Mouse (Mus musculus) erythroblast, adult 5-6 weeks (primary cell): ENCODE measurements around the gene Sf3a2. TPM values are rescaled to one million over a fixed set of nuclear protein-coding genes. Genes with fewer than 3 reads are reported as not detected.
"Not testable (repeated sequence)": the region's sequence is repeated elsewhere in the genome, so short reads cannot be mapped to it uniquely, and the experiment has no call there.

Source experiments
- ATAC-seq: replicated peaks from 2 replicates; pipeline ENCODE4 v1.8.0; 2016; ENCODE audit warnings: moderate number of reproducible peaks, mild to moderate bottlenecking, moderate TSS enrichment, inconsistent platforms; ENCODE audit not compliant: poor library complexity, low FRiP score, severe bottlenecking
- total RNA-seq, 2 experiments: library from RNA; stranded (forward) in 1 of 2; stranded (reverse) in 1 of 2; fragments of 150-400 nt in 1 of 2; fragments of 200-764, 138-1000 nt in 1 of 2; gene quantifications; 2 replicates each; pipeline versions ENCODE4 v1.2.3 to v1.2.4; 2015 to 2017; ENCODE audit warnings: low replicate concordance in 2 of 2

Sf3a2 gene
- total RNA-seq, 2 experiments from 2014 or later = 7.2 to 19.6 TPM

DNA sequence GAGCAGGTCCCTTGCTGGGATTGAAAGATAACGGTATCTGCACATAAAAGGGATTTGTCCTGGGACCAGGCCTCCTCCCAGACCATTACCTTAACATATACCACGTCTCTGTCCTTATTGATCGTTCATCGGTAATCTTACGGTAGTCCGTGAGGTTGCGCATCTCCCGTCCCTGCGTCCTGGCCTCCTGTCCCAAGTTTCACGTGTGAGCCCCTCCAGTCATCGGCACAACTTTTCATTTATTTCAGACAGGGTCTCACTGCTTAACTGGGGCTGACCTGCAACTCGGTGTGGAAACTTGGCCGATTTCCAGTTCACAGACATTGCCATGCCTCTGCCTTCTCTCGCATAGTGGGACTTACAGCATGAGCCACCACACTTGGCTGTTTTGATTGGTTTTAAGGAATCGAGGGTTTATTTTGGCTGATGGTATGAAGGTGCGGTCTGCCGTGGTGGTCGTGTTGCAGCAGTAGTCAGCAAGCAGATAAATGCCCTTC lies 1.1 kb downstream of the Sf3a2 start:
- ATAC-seq = peak; percentile 13

DNA sequence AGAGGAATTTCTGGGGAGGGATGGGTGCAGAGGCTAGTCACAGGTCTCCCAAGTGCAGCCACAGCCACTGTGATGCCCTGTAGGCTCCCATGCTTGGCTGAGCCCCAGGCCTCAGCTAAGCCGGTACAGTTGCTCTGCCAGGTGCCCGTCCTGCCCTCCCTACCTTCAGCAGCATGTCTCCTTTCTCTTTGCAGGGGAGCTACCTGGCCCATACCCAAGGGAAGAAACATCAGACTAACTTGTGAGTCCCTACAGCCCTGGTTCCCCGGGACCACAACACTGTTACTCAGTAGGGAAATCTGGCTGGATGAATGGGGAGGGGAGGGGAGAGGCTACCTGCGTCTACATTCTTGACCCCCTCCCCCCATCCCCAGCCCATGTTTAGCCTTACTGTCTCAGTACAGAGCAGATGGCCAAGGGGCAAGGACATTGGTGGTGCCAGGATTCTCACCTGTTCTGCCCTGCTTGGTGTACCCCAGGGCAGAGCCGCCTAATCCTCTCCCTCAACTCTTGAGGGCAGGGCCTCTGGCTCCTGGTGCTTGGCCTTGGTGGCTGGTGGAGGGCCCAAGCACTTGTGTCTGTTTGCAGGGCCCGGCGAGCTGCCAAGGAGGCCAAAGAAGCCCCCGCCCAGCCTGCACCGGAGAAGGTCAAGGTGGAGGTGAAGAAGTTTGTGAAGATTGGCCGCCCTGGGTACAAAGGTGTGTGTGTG lies 4.4 kb downstream of the Sf3a2 start:
- no peak for ATAC-seq

DNA sequence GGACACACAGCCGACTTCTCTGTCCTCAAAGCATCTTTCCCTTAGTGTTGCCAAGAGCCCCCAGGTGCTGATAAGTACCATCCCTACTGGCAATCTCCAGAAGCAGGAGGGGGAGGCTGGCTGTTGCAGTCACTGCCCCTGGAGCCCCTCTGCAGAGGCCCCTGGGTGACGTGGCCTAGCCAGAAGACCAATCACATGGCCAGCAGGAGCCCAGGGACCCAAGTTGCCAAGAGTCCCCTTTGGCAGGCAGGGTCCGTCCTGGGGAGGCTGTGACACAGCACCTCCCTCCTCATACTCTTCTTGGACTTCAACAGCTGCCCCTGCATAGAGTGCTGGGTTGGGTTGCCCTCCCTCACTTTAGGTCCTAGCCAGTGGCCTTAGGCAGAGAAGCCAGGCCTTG lies 5.0 kb downstream of the Sf3a2 start:
- no peak for ATAC-seq

DNA sequence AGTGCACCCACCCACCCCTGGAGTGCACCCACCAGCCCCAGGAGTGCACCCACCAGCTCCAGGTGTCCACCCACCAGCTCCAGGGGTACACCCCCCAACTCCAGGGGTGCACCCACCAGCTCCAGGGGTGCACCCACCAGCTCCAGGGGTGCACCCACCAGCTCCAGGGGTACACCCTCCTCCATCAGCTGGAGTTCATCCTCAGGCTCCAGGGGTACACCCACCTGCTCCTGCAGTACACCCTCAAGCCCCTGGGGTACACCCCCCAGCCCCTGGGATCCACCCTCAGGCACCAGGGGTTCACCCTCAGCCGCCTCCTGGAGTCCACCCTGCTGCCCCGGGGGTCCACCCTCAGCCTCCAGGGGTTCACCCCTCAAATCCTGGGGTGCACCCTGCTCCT lies 6.3 kb downstream of the Sf3a2 start:
- ATAC-seq = no peak

DNA sequence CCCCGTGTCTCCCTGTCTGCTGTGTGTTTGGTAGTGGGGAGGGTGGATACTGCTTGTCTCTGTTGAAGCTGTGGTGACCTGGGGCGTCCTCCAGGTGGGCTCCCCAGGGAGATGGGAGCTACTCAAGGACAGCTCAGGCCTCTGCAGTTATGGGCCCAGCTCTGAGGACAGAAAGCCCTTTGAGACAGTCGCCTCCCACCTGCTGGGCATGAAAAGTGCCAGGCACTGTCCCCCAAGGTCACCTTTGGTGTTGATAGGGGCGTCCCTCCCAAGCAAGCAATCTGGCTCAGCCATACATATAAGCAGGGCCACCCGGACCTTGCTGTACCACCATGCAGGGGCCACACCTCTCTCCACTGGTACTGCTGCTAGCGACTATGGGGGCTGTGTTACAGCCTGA lies 6.9 kb downstream of the Sf3a2 start, which contains the start of gene Amh:
TSS of gene Amh (plus strand) at position 328 of the 400 bp plus-strand sequence.
- ATAC-seq = no peak

DNA sequence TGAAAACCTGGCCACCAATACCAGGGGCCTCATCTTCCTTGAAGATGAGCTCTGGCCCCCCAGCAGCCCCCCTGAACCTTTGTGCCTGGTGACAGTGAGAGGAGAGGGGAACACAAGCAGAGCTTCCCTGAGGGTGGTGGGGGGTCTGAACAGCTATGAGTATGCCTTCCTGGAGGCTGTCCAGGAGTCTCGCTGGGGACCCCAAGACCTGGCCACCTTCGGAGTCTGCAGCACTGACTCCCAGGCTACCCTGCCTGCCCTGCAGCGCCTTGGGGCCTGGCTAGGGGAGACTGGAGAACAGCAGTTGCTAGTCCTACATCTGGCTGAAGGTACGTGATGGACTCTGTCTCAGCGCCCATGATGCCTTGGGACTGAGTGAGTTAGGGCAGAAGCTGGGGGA lies 7.3 kb downstream of the Sf3a2 start:
- ATAC-seq = no peak

DNA sequence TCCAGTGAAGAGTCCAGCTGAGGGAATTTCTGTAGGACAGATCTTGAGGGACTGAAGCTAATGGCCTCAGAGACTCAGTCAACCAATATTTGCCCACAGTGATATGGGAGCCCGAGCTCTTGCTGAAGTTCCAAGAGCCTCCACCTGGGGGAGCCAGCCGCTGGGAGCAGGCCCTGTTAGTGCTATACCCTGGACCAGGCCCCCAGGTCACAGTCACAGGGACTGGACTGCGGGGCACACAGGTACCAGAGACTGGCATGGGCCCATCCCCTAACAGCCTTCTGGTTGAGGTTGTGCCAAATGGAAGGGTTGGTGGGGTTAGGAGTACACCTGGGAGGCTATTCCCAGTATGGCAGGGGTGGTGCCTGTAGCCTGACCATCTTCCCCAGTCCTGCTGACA lies 7.9 kb downstream of the Sf3a2 start:
- peak; percentile 68 for ATAC-seq

DNA sequence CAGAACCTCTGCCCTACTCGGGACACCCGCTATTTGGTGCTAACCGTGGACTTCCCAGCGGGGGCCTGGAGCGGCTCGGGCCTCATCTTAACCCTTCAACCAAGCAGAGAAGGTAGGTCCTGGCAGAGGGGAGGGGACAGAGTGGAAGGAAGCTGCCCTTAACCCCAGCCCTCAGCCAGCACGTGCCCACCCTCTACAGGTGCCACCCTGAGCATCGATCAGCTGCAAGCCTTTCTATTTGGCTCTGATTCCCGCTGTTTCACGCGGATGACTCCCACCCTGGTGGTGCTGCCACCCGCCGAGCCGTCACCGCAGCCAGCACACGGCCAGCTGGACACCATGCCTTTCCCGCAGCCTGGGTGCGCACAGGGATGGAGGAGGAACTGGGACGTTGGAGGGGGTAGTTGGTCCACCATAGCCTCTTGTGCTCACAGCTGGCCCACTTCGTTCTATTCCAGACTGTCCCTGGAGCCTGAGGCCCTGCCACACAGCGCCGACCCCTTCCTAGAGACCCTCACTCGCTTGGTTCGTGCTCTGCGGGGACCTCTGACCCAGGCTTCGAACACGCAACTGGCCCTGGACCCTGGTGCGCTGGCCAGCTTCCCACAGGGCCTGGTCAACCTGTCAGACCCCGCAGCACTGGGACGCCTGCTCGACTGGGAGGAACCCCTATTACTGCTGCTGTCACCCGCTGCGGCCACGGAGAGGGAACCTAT lies 8.5 kb downstream of the Sf3a2 start:
- ATAC-seq = no peak

DNA sequence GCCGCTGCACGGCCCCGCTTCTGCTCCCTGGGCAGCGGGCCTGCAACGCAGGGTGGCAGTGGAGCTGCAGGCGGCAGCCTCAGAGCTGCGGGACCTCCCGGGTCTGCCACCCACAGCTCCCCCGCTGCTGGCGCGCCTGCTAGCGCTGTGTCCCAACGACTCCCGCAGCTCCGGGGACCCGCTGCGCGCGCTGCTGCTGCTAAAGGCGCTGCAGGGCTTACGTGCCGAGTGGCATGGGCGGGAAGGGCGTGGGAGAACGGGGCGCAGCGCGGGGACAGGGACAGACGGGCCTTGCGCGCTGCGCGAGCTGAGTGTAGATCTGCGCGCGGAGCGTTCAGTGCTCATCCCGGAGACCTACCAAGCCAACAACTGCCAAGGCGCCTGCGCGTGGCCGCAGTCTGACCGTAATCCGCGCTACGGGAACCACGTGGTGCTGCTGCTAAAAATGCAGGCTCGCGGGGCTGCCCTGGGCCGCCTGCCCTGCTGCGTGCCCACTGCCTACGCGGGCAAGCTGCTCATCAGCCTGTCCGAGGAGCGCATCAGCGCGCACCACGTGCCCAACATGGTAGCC lies 9.1 kb downstream of the Sf3a2 start:
- no peak for ATAC-seq

DNA sequence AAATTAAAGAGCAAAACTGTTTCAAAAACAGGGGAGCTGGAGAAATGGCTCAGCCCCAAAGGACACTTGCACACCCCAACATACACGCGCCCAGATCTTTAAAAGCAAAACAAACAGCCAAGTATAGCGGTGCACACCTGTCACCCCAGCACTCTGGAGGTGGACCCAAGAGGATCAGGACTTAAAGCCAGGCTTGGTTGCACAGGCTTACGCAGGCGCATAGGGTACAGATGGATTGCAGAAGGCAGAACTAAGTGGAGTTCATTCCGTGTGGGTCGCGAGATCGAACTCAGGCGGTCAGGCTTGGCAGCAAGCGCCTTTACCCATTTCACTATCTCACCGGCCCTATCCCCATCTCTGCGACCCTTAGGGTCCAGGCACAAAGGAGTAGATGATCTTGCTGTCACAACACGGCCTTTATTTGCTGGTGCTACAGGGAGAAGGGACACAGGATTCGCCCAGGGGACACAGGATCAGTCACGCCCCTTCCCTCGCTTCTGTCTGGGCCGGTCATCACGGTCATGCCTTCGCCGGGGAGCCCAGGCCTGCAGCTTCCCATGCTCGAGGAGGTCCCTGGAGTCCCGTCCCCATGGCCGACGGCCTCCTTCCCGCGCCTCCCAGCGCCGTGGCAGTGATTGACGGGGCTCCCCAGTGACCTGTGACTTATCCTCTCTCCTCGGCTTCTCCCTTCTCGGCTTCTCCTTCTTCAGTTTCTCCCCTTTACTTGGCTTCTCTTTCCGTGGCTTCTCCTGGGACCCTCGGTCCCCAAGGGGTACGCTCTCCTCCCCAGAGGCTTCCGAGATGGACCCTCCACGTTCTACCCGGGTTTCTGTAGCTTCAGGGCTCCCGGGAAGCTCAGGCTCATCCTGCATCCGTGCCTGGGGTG lies 10.3 kb downstream of the Sf3a2 start:
- ATAC-seq = no peak

DNA sequence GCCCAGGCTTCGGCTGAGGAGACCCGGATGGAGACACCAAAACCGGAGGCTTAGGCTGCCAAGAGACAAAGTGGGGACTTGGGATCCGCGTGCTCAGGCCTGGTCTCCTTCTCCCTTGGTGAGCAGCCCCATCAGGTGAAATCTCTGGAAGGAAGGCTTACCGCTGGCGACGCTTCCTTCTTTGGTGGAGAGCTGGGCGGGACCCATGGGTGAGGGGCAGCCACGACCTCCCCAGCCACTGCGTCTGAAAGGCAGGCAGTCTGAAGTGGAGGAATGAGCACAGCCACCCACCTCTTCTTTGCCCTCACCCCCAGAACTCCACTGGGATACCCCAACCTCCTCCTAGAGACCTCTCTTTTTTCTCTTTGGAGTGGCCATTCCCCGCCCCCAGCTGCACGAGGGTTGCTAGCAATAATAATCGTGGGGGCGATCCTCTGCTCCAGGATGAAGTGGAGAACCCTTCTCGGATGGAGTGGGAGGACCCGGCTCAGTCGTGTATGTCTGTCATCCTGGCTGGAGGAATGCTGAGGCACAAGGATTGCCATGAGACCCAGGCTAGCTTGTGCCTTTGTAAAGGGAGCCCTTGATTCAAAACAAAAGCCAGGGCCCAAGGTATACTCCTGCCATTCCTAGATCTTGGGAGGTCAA lies 11.1 kb downstream of the Sf3a2 start:
- ATAC-seq = no peak

DNA sequence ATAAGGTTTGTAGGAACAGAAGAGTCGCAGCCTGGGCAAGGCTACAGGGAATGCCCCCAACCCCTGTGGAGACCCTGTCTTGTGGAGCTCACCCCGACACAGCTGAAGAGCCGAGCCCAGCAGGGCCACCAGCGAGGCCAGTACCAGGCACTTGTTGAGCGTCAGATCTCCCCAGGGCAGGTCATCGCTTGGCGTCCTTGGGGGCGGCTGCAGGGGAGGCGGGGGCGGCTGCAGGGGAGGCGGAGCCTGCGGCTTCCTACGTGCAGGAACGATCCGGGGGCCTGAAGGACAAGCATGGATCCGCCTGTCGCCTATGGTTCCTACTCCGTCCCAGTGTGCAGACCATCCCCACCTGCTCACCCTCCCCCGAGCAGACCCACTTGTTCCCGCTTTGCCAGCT lies 12.1 kb downstream of the Sf3a2 start:
- ATAC-seq = no peak

DNA sequence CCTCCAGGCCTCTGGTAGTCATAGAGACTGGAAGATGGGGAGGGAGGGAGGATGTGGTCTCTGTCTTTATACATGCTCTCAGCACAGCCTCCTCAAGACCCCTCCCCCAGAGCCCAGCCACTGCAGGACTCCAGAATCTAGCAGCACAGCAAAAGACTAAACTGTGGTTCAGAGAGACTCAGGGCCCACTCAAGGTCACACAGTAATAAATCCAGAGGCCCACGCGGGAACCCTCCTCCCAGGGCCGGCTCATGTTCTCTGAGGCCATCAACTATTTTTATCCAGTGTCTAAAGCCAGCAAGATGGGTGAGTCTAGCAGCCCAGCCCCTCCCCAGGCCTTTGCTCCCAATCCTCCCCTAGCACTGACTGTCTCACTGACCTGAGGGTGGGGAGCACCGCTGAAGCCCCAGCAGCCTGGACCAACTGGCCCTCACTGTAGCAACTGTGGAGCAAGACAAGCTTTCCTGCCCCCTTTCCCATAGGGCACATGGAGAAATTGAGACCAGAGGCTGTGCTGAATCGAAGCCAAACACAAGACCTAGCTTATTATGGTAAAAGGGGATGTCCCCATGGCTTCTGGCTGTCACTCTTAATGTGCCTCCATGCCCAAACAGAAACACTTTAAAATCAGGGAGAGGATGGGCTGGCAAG lies 14.5 kb downstream of the Sf3a2 start:
- no peak for ATAC-seq

DNA sequence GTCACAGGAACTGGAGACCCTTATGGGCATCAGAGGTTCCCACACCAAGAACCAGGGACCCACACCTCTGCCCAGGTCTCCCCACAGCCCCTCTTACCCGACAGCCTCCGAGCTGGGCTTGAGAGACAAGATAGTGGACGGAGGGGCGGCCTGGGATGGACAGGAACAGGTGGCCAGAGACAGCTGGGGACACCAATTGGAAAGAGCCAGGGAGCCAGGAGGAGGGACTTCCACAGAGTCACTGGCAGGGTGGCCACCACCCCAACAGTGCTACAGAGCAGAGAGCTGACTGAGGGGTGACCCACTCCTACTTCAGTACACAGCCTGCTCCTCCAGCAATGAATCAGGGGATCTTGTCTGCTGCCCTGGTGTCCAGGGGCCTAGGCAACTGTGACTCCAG lies 15.4 kb downstream of the Sf3a2 start, which contains the start of gene Jsrp1:
TSS of gene Jsrp1 (minus strand) at position 133 of the 400 bp plus-strand sequence.
- ATAC-seq = 0 out of 2 replicates have a peak, but pooled peaks have one; percentile 9

DNA sequence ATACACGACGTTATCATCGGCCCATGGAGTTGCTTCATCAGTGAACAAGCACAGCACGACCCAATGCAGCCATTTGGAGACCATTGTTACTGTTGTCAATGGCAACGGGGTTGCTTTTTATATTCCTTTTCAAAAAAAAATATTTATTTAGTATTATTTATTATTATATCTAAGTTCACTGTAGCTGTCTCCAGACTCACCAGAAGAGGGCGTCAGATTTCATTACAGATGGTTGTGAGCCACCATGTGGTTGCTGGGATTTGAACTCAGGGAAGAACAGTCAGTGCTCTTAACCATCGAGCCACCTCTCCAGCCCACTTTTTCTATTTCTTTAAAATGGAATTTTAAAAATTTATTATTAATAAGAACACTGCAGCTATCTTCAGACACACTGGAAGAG lies 16.8 kb downstream of the Sf3a2 start:
- ATAC-seq = no peak

DNA sequence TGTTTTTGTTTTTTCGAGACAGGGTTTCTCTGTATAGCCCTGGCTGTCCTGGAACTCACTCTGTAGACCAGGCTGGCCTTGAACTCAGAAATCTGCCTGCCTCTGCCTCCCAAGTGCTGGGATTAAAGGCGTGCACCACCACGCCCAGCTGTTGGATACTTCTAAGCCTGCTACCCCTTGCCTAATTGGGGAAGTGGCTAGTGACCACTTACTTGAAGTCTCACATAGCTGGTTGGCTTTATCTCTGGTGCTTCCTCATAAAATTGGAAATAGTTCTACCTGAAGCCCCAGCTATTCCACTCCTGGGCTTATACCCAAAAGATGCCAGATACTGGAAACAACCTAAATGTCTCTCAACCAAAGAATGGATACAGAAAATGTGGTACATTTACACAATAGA lies 18.3 kb downstream of the Sf3a2 start:
- not testable (repeated sequence) for ATAC-seq

DNA sequence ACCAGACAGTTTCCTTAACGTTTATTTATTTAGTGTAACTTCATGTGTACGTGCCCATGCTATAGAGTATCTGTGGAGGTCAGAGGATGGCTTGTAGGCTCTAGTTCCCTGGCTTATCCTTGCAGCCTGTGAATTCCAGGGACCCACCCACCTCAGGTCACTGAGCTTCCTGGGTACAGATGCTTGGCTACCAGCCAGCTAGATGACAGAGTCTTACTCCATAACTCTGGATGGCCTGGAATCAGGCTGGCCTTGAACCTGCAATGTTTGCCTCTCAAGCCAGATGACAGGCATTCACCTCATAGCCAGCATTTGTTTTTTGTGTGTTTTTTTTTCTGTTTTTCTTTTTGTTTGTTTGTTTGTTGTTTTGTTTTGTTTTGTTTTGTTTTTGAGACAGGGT lies 19.2 kb downstream of the Sf3a2 start:
- ATAC-seq = no peak

DNA sequence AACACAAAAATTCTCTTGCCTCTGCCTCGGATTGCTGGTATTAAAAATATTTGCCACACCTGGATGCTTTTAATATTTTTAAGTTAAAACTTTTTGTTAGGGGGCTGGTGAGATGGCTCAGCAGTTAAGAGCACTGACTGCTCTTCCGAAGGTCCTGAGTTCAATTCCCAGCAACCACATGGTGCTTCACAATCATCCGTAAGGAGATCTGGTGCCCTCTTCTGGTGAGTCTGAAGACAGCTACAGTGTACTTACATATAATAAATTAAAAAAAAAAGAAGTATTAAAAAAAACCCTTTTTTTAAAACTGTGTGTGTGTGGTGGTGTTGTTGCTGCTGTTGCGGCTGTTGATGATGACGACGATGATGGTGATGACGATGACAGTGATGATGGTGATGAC lies 20.0 kb downstream of the Sf3a2 start:
- not testable (repeated sequence) for ATAC-seq
